Mouse (Mus musculus): ENCODE measurements at regions not wholly inside any gene's neighbourhood (a gene's known extent, or its start where the extent isn't known, plus 50 kb on each side); places are given as distances from the start of the nearest gene placed in this dataset.

DNA sequence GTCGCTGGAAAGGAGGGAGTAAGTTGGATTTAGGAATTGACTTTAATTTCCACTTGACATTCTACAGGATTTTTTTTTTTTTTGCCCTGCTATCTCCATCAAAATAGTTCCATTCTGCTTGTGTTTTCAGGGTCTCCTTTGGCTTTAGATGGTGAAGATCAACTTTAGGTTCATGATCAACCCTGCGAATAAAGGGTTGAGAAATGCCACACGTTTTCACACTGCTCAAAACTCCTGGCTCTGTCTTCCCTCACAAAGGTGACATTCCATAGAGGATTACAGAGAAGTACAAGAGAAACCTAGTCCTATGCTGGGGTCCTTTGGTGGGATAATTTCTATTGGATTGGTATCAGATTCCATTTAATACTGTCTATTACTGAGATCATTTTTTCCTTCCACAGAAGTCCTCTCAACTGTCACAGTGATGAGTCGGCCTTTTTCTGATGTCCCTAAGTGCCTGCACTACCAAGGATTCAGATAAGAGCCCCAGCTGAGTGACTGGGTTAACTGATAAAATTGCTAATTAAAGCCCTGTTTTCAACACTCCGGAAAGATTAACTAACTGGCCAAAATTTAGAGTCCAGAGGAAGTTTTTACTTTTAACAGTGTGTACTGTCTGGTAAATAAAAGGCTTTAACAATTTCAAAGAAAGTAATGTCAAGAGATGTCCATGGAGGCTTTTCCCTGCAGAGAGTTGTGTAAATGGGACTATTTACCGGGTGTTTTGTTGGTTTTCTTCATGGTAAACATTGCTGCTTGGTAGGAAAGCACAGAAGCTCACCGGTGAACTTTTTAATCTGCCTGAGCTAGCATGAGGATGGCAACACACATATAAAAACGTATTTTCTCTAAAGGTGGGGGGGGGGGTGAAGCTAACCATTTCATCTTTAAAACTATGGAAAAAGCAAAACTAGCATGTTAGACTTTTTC, 196.0 kb upstream of the Paip1 start:
- Histone ChIP-seq H3K27ac (replicated peaks) (no peak overlapping the region), H3K4me2 (no peak overlapping the region), H3K36me3 (no peaks in the 10 kb centered on the region), H3K4me1 (no peaks in the 10 kb centered on the region), H3K27me3 (replicated peaks) (no peaks in the 10 kb centered on the region), H3K4me3 (replicated peaks) (no peak overlapping the region), H3K9me3 (replicated peaks) (no peaks in the 10 kb centered on the region), H3K9ac (replicated peaks) (no peak overlapping the region)
- no peak for ATAC-seq (ENCODE audit: low FRiP score)
- 80% methylated on average over 8 of the region's 8 CpGs for WGBS

DNA sequence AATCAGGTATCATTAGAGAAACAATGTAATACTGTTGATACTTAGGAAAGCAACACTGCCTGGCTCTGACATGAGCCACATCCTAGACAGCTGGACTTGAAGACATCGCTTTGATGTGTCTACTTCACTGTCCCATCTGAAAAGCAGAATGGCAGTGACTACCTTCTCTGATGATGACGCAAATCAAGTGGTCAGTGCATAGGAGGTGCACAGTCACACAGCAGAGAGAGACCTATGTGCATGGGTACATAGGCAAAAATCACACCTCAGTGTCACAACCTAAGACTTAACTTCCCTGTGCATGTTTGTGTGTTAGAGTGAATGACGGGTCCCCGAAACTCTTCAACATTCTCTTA, 195.4 kb upstream of the Paip1 start:
- no peak overlapping the region for H3K27ac ChIP-seq (replicated peaks)
- no peak for ATAC-seq (ENCODE audit: low FRiP score)
- 93% methylated on average over 4 of the region's 4 CpGs for WGBS
- no peaks in the 10 kb centered on the region for H3K4me1 ChIP-seq
- no peak overlapping the region for H3K4me2 ChIP-seq
- no peaks in the 10 kb centered on the region for H3K36me3 ChIP-seq
- H3K27me3 ChIP-seq (replicated peaks): no peaks in the 10 kb centered on the region
- no peak overlapping the region for H3K4me3 ChIP-seq (replicated peaks)
- H3K9ac ChIP-seq (replicated peaks): no peak overlapping the region
- H3K9me3 ChIP-seq (replicated peaks): no peaks in the 10 kb centered on the region

DNA sequence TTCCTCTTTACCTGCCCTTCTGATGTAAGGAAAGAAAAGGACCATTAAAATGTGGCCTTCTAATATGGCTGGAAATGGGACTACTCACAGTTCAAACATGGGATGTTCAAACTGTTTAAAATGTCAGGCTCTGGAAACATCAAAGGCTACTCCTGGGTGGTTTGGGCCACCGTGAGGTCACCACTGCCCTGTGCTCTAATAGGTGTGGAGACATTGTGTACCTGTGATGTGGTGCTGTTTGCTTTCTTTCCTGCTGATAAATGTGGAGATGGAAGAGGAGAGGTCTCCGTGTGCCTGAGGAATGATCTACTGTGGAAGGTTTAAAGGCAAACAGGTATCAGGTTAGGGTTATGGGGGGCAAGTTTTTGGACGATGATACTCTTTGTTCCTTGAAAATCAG, 194.5 kb upstream of the Paip1 start:
- no peaks in the 10 kb centered on the region for H3K4me1 ChIP-seq

DNA sequence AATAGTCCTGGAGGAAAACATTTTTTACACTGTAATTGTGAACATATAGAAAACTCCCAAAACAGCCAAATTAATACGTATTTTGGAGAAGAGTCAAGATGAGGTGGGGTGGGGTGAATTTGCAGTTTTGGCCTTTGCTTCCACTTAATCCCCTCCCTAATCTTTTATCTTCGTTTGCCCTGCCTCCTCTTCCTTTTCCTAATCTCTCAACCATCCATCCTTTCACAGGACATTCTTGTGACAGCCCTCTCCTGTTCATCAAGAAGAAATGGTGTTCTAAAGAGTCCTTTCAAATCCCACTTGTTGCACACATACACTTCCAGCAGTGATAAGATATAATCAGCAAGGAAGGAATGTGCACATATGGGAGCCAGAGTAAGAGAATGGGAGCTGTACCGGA, 186.0 kb upstream of the Paip1 start:
- H3K4me2 ChIP-seq: no peak overlapping the region
- H3K9me3 ChIP-seq (replicated peaks): no peaks in the 10 kb centered on the region
- no peak overlapping the region for H3K9ac ChIP-seq (replicated peaks)
- ATAC-seq (ENCODE audit: low FRiP score): no peak
- H3K27ac ChIP-seq (replicated peaks): no peak overlapping the region
- WGBS: 74% methylated on average over 3 of the region's 3 CpGs
- H3K36me3 ChIP-seq: no peaks in the 10 kb centered on the region
- no peaks in the 10 kb centered on the region for H3K27me3 ChIP-seq (replicated peaks)
- no peaks in the 10 kb centered on the region for H3K4me1 ChIP-seq
- H3K4me3 ChIP-seq (replicated peaks): no peak overlapping the region

More for the DNA sequence above, 194.5 kb upstream of the Paip1 start:
- ATAC-seq (ENCODE audit: low FRiP score): no peak
- H3K9me3 ChIP-seq (replicated peaks): no peaks in the 10 kb centered on the region
- H3K27ac ChIP-seq (replicated peaks): no peak overlapping the region
- H3K9ac ChIP-seq (replicated peaks): no peak overlapping the region
- WGBS: 79% methylated on average over 3 of the region's 3 CpGs
- H3K4me3 ChIP-seq (replicated peaks): no peak overlapping the region
- no peaks in the 10 kb centered on the region for H3K27me3 ChIP-seq (replicated peaks)
- H3K4me2 ChIP-seq: no peak overlapping the region
- H3K36me3 ChIP-seq: no peaks in the 10 kb centered on the region

DNA sequence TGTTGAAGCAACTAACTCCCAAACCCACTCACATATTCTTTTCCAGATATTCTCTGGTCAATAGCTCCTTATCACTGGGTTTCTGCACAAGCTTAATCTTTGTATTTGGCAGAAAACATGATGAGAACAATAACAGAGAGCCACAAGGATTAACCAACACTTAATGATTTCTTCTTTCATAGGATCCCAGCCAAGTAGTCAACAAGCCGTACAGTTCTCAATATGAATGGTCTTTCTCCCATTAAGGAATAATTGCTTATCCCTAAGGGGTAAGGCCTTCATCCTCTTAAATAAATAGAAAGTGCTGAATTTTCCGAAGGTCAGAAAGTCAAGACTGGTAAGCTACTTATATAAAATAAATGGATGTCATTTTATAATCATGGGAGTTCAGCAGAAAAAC, 181.3 kb upstream of the Paip1 start:
- 80% methylated on average over 2 of the region's 2 CpGs for WGBS
- H3K9me3 ChIP-seq (replicated peaks): no peaks in the 10 kb centered on the region

DNA sequence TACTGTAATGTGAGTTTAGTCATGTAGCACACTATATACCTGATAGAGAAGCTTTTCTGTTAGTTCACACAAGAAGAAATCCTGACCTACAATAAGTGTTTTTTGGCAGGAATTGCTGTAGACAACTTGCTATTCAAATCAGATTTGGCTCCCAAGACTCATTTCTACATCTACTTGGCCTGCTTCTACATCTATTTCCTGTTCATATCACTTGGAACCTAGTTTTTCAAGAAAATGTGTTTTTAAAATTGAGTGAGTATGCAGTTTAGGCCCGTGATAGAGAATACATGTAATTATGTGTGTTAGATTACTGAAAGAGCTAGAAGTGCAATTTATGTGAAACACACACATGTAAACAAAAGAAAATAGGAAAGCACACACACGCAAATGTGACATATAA, 176.4 kb upstream of the Paip1 start:
- Histone ChIP-seq H3K4me1 (no peaks in the 10 kb centered on the region), H3K4me3 (replicated peaks) (no peak overlapping the region), H3K27me3 (replicated peaks) (no peaks in the 10 kb centered on the region), H3K9me3 (replicated peaks) (no peaks in the 10 kb centered on the region), H3K27ac (replicated peaks) (no peak overlapping the region), H3K9ac (replicated peaks) (no peak overlapping the region), H3K4me2 (no peak overlapping the region), H3K36me3 (no peaks in the 10 kb centered on the region)
- ATAC-seq (ENCODE audit: low FRiP score): no peak
- WGBS: 93% methylated on average over 2 of the region's 2 CpGs

More for the DNA sequence above, 181.3 kb upstream of the Paip1 start:
- no peaks in the 10 kb centered on the region for H3K36me3 ChIP-seq
- ATAC-seq (ENCODE audit: low FRiP score): no peak
- H3K27ac ChIP-seq (replicated peaks): no peak overlapping the region
- H3K4me1 ChIP-seq: no peaks in the 10 kb centered on the region
- H3K4me2 ChIP-seq: no peak overlapping the region
- H3K27me3 ChIP-seq (replicated peaks): no peaks in the 10 kb centered on the region
- no peak overlapping the region for H3K4me3 ChIP-seq (replicated peaks)
- H3K9ac ChIP-seq (replicated peaks): no peak overlapping the region

DNA sequence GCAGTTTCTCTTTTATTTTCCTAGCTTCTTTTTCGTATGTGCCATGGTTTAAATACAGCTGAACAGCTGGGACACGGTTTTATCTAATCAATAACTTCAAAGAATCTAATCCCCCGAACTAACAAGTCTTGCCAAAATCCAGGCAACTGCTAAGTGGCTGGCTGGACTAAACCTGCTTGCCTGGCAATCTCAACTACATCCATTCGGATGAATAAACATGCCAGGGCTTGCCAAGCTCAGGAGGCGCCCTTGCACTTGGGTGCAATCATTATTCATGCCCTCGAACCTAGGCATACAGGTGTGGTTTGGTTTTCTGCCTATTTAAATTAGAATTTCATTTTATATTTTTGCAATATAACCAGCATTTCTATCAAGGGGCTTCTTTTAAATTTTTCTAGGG, 172.1 kb upstream of the Paip1 start:
- WGBS: 77% methylated on average over 6 of the region's 6 CpGs
- Histone ChIP-seq H3K36me3 (no peaks in the 10 kb centered on the region), H3K27ac (replicated peaks) (no peak overlapping the region), H3K4me2 (no peak overlapping the region), H3K9ac (replicated peaks) (no peak overlapping the region), H3K4me1 (no peaks in the 10 kb centered on the region), H3K4me3 (replicated peaks) (no peak overlapping the region), H3K9me3 (replicated peaks) (no peaks in the 10 kb centered on the region), H3K27me3 (replicated peaks) (no peaks in the 10 kb centered on the region)
- no peak for ATAC-seq (ENCODE audit: low FRiP score)

DNA sequence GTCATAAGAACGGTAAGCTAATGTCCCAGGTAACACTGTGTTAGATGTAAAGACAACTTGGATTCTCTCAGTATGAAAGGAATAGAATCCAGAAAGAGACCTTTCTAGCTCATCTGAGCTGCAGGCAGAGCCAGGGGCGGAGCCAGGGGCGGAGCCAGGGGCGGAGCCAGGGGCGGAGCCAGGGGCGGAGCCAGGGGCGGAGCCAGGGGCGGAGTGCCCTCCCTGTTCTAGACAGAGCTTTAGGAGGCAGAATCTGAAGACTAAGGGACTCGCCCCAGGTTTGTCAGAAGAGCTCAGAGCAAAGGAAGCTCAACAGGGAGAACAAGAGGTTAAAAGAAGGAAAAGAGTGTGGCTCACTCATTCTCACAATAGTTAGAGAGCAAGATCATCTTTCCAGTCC, 169.9 kb upstream of the Paip1 start:
- H3K36me3 ChIP-seq: no peaks in the 10 kb centered on the region
- H3K27ac ChIP-seq (replicated peaks): no peak overlapping the region
- 63% methylated on average over 9 of the region's 9 CpGs for WGBS
- H3K4me1 ChIP-seq: no peaks in the 10 kb centered on the region
- H3K27me3 ChIP-seq (replicated peaks): no peaks in the 10 kb centered on the region
- no peak overlapping the region for H3K9ac ChIP-seq (replicated peaks)
- no peaks in the 10 kb centered on the region for H3K9me3 ChIP-seq (replicated peaks)
- no peak overlapping the region for H3K4me3 ChIP-seq (replicated peaks)
- no peak for ATAC-seq (ENCODE audit: low FRiP score)
- no peak overlapping the region for H3K4me2 ChIP-seq

DNA sequence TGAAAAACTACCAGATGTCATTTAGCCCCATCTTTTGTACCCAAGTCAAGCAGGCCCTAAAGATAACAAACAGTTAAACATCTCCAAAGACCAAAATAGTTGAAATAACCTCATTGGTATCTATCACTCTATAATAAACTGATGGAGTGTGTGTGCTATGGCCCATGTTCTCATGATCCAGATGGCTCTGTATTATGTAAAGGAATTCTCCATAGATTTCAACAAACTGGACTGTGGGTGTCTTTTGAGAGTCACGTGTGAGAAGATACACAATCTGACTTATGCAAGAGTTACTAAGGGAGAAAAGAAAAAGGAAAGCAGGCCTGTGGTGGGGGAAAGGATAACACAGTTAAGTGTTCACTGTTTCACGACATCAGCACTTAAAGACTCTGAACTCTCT, 164.8 kb upstream of the Paip1 start:
- H3K9ac ChIP-seq (replicated peaks): no peak overlapping the region
- WGBS: 70% methylated on average over 2 of the region's 2 CpGs
- no peak overlapping the region for H3K4me3 ChIP-seq (replicated peaks)
- H3K36me3 ChIP-seq: no peaks in the 10 kb centered on the region
- H3K9me3 ChIP-seq (replicated peaks): no peaks in the 10 kb centered on the region
- H3K4me2 ChIP-seq: no peak overlapping the region
- ATAC-seq (ENCODE audit: low FRiP score): no peak
- H3K27me3 ChIP-seq (replicated peaks): no peaks in the 10 kb centered on the region
- H3K27ac ChIP-seq (replicated peaks): no peak overlapping the region
- no peaks in the 10 kb centered on the region for H3K4me1 ChIP-seq

DNA sequence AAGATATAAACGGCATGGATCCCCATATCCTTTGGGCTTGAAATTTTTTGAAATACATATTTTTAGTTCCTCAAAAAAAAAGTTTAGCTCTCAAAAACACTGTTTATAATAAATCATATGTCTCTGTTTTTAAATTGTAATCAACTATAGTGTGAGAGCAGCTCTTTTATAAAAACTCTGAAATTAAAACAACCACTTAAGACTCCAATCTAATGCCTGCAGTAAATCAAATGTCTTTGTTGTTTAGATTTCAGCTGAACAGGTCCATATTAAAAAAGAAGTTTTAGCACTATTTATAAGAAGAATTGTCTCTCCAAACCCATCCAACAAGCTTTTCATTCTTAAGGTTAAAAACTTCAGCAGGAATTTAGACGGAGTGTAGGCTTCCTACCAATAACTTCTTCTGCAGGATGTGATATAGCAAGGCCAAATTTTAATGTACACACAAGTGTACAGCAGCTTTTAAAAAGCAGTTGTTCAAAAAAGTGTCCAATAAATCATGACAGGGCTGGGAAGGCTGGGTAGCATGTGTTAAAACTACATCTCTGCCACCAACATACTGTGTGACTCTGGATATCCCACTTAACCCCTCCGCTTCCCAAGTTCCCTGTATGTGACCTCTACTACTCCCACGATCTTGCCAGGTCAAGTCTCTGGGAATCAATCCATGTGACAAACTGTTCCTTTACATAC, 160.6 kb upstream of the Paip1 start:
- Histone ChIP-seq H3K27me3 (replicated peaks) (no peaks in the 10 kb centered on the region), H3K4me1 (no peaks in the 10 kb centered on the region), H3K9me3 (replicated peaks) (no peaks in the 10 kb centered on the region), H3K4me3 (replicated peaks) (no peak overlapping the region), H3K9ac (replicated peaks) (no peak overlapping the region), H3K27ac (replicated peaks) (no peak overlapping the region), H3K36me3 (no peaks in the 10 kb centered on the region), H3K4me2 (no peak overlapping the region)
- 92% methylated on average over 4 of the region's 4 CpGs for WGBS
- ATAC-seq (ENCODE audit: low FRiP score): no peak

DNA sequence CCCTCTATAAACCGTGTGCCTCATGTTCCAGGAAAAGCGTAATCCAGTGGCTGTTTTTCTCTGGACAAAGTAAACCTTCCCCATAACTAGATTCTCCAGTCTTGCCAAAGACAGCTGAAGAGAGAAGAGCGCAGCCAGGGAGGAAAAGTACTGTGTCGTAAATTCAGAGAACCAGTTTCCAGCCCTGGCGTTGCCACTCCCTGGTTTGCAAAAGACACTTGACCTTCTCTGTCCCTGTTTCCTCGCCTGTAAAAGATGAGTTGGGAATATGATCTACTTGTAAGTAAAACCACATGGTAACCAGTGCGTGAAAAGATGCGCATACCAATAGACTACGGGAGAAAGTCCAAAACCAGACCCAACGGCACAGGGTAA, 160.1 kb upstream of the Paip1 start:
- Histone ChIP-seq H3K4me1 (no peaks in the 10 kb centered on the region), H3K9ac (replicated peaks) (no peak overlapping the region), H3K4me2 (no peak overlapping the region), H3K27ac (replicated peaks) (no peak overlapping the region), H3K9me3 (replicated peaks) (no peaks in the 10 kb centered on the region), H3K36me3 (no peaks in the 10 kb centered on the region), H3K27me3 (replicated peaks) (no peaks in the 10 kb centered on the region), H3K4me3 (replicated peaks) (no peak overlapping the region)
- 84% methylated on average over 10 of the region's 10 CpGs for WGBS
- ATAC-seq (ENCODE audit: low FRiP score): no peak

DNA sequence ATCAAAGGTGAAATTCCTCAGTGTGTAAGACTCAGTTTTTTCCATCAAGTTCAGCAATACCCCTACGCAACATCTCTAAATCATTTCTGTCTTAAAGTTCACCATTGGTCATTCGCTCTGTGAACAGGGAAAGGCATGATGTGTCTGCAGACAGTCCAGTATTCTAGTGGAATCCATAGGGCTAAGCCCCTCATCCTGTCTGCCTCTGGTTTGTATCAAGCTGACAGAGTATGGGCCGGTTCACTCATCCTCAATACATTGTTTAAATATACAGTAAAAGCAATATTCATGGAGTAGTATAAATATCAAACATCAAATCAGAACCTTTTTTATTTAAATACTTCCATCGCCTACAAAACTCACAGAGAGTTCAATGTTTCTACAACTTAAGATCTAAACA, 152.9 kb upstream of the Paip1 start:
- Histone ChIP-seq H3K27ac (replicated peaks) (no peak overlapping the region), H3K9ac (replicated peaks) (no peak overlapping the region), H3K9me3 (replicated peaks) (no peaks in the 10 kb centered on the region), H3K4me3 (replicated peaks) (no peak overlapping the region), H3K4me1 (no peaks in the 10 kb centered on the region), H3K4me2 (no peak overlapping the region), H3K27me3 (replicated peaks) (no peaks in the 10 kb centered on the region), H3K36me3 (no peaks in the 10 kb centered on the region)
- ATAC-seq (ENCODE audit: low FRiP score): no peak
- WGBS: 96% methylated on average over 4 of the region's 4 CpGs
